Mouse (Mus musculus): ENCODE measurements around the gene Mylk.

Gene Mylk

DNA sequence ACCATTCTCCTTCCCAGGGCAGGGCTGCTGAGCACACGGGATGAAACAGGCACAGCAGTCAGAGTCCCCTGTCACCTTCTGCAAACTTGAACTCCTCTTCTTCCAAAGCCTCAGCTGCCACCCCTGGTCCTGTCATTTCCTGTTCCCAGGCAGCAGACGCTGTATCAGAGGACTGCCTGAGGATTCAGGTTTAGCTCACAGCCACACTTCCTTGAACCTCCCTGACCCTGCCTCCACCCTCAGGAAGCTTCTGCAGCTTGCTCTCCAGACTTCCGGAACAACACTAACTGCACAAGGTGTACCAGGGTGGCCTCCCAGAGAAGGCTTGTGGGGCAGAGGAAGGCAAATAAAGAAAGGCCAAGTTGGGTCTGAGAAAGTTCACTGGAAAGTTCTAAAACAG is 102.6 kb downstream of the Mylk start:
- DNase-seq (ENCODE audit: low spot score) = no peak

DNA sequence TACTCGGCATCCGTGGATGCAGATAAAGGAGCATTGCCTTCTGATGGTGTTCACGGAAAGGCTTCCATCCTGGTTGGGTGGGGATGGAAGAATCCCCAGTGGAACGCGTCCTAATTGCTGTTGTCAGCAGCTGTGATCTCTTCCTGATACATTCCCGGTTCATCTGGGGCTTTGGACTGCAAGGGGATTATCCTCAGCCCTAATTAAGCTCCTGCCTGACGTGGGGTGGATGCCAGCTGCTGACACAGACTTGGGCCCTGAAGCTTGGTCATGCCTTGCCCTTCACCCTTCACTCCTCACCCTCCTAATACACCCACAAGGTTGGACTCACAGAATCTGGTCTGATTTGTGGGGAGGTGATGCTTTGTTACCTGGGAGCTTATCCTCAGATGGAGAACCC is 109.1 kb downstream of the Mylk start:
- DNase-seq (ENCODE audit: low spot score) = no peak

DNA sequence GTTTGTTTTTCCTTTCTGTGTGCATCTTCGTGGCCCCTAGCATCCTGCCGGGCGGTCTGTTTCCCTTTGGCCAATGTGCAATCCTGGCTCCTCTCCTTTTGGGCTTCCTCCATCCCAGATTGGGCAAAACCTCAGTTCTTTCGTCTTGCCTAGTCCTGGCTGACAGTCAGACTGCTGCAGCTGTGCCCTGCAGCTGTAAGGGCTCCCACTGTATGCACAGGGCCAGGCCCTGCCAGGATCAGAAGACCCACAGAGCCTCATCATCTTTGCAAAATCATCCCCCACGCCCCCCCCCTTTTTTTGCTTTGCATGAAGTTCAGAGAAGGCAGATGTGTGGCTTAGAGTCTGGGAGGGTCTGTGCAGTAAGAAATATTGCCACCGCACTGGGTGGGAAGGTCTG is 110.1 kb downstream of the Mylk start:
- no peak for DNase-seq (ENCODE audit: low spot score)

DNA sequence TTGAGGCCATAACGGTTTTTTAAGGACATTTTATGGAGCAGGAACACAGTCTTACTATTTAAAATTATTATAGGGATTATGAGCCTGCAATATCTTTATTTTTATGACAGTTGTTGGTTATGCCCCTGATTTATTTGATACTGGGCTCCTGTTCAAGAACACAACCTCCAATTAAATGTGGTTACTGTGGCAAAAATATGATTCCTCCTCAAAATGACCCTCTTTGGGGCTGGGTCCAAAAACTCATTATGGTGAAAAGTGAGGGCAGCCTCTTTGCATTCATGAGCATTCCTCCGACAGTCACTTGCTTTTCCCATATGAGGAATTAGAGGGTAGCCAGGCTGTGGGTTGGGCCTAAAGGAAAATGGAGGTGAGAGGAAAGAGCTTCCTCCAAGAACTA is 110.7 kb downstream of the Mylk start:
- DNase-seq (ENCODE audit: low spot score) = no peak

DNA sequence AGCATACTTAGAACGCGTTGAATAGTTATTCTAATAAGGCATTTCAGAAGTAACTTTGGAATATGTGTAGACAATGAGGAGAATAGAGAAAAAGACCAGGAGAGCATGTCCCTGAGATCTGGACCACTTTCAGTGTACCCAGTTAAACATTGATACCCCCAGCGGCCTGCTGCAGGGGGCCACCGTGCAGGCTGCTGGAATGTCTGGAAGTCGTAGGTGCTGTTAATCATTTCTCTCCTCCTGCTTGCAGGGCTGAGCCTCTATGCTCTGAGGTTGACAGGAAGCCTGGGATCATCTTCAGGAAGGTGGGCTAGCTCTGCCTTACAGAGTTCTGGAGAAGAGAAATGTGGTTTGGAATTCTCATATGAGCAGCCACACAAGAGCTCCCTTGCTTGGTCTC is 112.6 kb downstream of the Mylk start:
- DNase-seq (ENCODE audit: low spot score) = no peak

DNA sequence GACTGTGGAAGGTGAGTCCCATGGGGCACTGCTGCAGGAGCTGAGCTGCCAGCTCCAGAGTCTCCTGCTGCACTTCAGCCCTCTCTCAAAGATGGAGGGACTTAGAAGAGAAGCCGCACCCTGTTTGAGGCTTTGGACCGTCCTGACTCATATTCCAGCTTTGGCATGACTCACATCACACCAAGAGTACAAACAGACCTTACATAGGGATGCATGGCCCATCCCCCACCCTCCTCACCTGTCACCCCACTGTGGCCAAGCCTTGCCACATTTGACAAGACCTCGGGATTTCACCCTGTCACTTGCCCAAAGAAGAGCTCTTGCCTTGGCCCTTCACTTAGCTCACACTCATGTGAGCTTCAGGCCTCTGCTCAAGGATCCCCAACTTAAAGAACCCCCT is 115.8 kb downstream of the Mylk start:
- DNase-seq (ENCODE audit: low spot score) = no peak

DNA sequence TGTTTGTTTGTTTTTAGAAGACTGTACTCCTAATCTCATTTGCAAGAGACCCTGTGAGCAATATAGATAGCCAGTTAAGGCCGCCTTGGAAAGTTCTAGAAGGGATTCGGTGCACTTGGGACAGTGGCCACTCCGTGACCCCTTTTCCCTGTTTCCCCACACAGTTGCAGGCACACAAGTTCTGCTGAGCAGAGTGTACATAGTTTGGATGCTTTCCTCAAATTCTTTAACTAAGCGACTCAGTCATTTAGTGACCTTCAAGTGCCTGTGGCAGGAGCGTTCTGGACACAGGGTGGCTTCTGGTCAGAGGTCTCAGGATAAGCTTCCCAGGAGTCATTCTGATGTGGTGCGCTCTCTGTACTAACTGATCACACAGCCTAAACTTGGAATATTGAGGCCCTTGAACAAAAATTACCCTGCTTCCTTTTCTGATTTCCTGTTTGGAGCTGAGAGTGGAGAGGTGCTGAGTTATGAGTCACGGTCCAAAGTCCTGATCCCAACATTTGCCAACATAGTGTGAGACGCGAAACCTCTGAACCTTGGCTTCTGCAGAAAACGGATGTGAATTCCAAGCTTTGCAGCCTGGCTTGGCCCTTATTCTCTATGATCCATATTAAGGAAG is 116.8 kb downstream of the Mylk start:
- DNase-seq (ENCODE audit: low spot score) = no peak

DNA sequence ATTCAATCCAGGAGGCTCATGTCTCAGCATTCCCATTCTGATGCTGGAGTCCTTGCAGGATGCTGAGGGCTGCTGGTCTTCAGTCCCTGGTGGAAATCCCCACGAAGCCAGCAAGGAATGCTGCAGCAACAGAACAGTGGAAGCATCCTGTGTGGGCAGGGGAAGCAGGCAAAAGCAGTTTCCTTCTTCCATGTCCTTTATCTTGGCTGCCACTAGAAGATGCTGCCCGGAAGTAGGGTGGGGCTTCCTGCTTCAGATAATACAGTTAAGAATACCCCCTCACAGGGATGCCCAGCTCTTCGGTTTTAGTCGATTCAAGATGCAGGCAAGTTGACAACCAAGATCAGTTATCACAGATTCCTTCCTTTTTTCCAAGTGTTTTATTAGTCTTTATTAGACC is 120.4 kb downstream of the Mylk start:
- no peak for DNase-seq (ENCODE audit: low spot score)

DNA sequence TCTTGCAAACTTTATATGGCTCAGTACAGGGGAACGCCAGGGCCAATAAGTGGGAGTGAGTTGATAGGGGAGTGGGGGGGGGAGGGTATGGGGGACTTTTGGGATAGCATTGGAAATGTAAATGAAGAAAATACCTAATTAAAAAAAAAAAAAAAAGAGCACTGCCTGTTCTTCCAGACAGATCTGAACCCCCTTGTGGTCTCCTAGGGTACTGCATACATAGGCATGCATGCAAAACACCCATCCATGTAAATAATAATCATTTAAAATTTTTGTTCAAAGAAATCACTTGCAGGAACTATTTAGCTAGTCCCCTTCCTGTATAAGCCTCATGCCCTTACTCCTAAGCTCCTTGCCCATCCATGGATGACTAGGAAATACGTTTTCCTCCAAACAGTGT is 122.2 kb downstream of the Mylk start:
- DNase-seq (ENCODE audit: low spot score) = no peak

DNA sequence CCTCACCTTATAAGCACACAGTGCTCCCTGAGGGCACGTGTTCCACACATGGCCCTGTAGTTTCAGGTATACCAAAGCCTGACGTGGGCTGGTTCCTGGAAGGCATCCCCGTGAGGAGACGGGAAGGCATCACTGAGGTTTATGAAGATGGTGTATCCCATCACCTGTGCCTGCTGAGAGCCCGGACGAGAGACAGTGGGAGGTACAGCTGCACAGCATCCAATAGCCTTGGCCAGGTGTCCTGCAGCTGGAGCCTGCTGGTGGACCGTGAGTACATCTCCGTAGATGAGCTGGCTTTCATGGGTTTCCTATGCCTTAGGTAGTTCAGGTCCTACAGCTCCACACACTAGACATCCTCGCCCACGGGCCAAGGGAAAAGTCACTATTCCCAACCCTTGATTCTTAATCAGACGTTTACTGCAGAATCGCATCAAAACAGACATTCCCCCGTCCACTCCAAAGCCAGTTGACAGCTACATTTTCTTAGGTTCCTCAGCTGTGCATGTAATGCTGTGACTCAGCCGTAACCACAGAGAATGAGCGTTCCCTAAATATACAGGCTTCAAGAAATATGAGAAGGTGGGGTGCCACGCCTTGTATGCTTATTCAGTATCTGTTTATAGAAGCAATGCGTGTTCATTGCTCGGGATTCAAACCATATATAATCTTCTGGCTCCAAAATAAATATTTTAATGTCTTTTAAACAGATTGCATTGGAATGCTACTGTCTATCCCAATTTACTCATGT is 135.2 kb downstream of the Mylk start:
- DNase-seq (ENCODE audit: low spot score) = no peak

DNA sequence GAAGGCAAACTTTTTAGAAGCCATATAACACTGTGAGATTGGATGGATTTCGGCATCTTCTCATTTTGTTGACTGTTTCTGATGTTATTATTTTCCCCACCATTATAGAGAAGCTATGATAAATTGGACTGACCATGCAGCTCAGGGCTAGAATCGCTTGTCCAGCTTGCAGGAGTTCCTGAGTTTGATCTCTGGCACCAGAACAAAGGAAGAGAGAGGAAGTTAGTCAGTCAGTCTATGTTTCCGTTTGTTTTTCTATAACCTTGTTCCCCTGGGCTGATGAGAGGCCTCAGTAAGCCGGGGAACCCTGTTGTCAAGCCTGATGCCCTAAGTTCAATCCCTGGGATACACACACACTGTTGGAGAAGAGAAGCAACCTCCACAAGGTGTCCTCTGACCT is 135.8 kb downstream of the Mylk start:
- DNase-seq (ENCODE audit: low spot score) = no peak

DNA sequence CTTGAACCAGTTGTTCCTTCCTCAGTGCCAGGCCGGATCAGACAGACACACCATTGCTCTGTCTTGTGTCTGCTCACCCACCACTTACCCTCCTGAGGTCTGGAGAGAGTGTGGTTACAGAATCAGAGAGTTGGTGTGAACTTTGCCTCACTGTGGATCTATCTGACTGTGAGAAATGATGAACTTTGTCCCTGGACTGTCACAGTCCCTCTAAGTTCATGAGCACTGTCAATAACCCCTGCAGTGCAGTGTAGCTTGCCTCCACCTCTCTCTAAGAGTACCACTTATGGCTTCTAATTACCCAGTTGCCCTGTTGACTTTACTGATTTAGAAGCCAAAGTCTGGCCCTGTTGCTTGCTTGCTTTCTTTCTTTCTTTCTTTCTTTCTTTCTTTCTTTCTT is 142.0 kb downstream of the Mylk start:
- DNase-seq (ENCODE audit: low spot score) = no peak

DNA sequence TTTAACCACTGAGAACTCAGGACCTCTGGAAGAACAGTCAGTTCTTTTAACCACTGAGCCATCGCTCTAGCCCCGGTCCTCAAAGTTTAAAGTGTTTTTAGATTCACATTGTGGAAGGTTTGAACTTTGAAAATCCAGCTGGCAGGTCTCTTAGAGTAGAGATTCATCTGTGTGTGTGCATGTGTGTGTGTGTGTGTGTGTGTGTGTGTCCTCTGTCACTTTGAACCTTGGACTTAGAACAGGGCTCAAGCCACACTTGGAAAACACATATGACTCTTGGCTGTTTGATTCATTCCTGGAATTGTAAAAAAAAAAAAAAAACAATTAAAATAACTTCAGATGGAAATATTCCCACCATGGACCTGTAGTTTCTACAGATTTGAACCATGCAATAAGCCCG is 149.0 kb downstream of the Mylk start:
- DNase-seq (ENCODE audit: low spot score) = no peak

DNA sequence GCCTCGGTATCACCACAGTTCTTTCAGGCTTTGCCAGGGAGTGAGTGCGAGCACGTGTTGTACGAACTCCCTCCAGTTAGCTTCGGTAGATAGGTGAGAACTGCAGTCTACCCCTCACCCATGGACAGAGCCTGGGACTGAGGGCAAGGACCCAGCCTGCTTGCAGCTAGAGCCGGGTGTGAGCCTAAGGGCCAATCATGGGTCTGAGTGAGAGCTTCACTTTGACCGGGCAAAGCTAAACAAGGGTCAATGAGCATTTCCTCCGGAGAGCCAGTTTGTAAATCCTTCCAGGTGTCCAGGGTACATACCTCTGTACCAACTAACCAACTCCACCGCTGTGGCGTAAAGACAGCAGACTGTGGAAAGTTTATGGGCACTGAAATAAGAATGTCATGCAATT is 150.9 kb downstream of the Mylk start:
- DNase-seq (ENCODE audit: low spot score) = no peak

DNA sequence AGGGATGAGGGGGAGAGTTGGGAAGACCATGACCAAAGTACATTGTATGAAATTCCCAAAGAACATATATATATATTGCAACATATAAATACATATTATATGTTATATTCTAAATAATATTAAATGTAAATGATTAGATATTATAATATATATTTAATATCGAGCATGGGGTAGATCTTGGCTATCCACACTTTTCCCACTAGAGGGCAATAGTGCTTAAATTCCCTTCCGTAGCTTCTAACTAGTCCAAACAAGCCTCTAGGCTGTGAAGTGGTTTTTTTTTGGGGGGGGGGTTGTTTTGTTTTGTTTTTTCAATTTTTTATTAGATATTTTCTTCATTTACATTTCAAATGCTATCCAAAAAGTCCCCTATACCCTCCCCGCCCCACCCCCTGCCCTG is 152.0 kb downstream of the Mylk start:
- DNase-seq (ENCODE audit: low spot score) = no peak

DNA sequence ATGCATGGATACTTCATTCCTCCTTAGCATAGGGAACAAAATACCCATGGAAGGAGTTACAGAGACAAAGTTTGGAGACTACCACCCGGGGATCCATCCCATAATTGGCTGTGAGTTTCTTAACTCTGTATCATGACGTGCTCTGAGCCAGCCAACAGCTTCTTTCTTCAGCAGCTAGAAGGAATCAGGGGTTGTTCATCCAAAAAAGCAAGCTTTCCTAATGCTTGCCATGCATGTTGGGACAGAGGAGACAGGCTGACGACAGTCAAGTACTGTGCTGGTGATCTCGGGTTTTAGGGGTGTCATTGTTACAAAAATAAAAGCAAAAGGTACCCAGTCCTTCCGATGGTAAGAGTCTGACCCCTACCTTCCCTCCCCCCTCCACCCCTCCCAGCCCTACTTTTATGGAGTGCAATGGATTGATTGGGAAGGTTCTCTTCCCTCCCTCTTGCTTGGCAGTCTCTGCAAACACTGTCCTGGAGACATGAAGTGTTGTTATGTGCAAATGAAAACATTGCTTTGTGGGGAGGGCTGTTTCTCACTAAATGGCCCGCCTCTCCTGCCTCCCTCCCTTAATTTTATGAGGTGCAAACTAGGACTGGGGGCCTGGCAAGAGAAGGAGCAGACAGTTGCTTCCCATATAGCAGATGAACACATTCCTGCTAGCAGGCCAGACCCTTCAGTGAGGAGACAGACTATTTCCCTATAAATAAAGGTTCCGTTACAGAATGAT is 153.2 kb downstream of the Mylk start:
- no peak for DNase-seq (ENCODE audit: low spot score)

DNA sequence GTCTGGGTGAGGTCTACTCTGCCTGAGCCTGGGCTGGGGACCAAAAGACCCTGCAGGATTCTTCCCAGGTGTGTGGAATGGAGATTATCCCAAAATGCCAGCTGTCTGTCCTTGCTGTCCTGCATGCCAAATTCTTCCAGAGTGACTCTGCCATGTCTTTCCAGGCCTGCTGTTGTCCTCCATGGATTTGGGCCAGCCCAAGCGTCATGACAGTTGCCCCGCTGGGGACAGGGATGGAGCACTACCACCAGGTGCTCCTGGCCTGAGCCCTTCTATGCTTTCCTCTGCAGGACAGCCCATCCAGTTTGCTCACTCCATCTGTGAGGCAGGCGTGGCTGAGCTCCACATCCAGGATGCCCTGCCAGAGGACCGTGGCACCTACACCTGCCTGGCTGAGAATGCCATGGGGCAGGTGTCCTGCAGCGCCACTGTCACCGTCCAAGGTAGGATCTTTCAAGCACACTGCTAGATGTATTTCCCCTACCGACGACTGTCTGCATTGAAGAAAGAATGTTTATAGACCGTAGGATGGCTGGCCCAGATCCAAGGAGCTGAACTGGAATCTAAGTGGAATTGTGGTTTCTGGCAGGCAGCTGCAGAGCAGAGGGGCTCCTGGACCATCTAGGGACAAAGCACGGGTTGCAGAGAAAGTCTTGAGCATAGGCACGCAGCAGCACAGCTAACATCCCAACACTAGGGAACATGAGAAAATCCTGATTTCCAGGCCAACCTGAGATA is 154.2 kb downstream of the Mylk start:
- DNase-seq (ENCODE audit: low spot score) = no peak

DNA sequence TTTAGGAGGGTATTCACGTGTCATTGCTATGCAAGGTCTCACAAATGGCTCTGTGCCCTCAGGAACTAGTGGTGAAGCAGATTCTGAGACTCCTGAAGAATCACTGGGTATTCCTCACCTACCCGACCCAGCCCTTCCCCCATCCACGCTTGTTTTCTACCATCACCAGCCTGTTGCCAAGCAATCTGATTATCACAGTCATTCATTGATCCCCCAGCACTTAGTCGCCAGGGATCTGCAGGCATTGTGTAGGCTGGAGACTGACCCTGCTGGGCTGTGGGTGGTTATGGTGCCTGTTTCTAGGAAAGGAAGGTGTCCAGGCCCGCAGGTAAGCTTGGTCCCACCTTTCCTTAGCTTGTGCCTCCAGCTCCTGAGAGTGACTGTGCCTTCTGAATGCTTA is 155.0 kb downstream of the Mylk start:
- DNase-seq (ENCODE audit: low spot score) = no peak

DNA sequence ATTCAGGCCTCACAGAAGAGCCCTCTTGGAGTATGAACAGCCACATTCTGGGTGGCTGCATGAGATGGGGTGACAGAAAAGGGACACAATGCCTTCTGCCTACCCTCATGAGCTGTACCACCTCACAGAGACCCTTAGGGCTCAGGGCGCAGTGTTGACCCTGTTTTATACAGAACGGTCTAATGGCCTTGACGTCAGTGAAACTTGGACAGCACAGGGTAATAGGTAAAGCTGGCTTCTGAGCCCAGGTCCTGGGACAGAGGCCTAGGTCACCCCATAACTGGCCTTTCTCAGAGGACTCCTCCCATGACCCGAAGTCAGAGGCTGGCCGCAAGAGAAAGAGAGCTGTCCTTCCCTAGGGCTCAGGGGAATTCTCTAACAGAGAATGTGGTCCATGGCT is 155.5 kb downstream of the Mylk start:
- DNase-seq (ENCODE audit: low spot score) = no peak

DNA sequence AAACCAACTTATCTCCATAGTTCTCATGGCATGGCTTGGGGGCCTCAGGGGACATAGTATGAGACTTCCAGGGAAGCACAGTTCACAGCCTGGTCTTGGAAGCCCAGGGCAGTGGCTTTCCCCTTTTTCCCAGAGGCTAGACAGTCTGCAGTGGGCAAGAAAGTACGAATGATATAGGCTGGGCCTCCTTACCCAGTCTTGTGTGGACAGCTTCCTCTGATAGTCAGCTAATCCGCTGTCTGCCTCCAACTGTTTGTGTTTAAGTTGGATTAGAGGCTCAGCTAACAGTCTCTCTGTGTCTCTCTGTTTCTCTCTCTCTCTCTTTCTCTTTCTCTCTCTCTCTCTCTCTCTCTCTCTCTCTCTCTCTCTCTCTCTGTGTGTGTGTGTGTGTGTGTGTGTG is 156.0 kb downstream of the Mylk start:
- DNase-seq (ENCODE audit: low spot score) = no peak

DNA sequence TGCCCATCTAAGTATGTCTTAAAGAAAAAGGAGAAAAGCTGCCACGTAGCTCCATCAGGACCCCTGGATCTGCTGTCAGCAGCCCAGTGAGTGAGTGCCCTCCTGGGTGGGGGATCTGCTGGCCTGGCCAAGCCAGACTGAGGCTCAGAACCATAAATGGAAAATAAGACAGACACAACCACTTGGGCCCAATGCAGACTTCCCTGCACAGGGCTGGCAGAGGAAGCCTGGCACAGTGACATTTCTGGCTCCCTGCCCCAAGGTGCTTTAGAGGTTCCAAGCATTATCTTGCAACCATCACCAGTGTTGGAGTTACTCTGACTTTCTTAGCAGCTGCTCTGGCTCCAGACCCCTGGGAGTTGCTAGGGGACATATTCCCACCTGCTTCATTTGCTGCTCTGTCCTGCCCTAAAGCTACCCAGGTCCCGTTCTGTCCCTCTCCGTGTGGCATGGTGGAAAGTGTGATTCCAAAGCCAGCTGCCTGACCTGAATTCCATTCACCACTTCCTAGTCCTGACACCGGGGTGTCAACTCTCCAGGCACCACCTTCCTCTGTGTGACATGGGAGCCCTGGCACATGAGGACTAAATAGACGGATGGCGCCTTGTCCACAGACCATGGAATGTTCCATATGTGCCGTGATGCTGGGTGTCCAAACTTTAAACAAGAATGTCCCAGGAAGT is 156.7 kb downstream of the Mylk start:
- no peak for DNase-seq (ENCODE audit: low spot score)

DNA sequence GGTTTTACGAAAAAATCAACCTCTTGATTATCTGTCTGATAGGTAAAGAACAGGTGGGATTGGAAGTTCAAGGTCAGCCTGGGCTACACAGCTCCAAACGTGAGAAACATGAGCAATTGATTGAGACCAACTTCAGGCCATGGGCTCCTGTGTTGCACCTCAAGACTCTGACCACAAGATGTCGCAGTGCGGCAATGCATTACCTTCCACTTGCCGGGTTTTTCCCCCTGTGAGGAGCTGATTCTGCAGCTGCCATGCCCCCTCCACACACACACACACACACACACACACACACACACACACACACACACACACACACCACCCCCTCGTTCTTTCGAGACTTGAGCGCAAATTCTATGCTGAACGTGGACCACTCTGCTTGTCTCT is 157.3 kb downstream of the Mylk start:
- peak; percentile 68 for DNase-seq (ENCODE audit: low spot score)
